Mouse (Mus musculus) cortical plate, adult 2 months (tissue): ENCODE results near the gene Prdm16.

Experiments used
- CTCF ChIP-seq: fragments of 200-500 bp; IDR thresholded peaks from 2 replicates; pipeline ENCODE4 v1.5.1; 2011; ENCODE audit warnings: mild to moderate bottlenecking, control low read depth, low read length; ENCODE audit not compliant: insufficient read depth; ENCODE audit errors: extremely low read depth
- POLR2A ChIP-seq: fragments of 200-500 bp; IDR thresholded peaks from 2 replicates; pipeline ENCODE4 v1.6.1; 2011; ENCODE audit warnings: mild to moderate bottlenecking, low read length, control low read depth; ENCODE audit not compliant: insufficient read depth; ENCODE audit errors: extremely low read depth

- TF ChIP-seq POLR2A (no peak), CTCF (no peak)
Observed at GRCm38 (mm10) chr4:154635241-154636052, 1.2 kb downstream of the Prdm16 start.
